Mouse (Mus musculus): ENCODE data around the gene Orai2. TPM values are rescaled to one million over a fixed set of nuclear protein-coding genes. Genes with fewer than 3 reads are reported as not detected.
A peak's percentile ranks its signal among the peaks of the same experiment; 100 is the strongest.

Orai2 gene
- polyA plus RNA-seq, 1 experiment from 2014 or later, result 4.5 TPM

- H3K9ac ChIP-seq (replicated peaks), result no peak overlapping the region
- no peak for ATAC-seq
- peaks cover 46% of the 10 kb centered on the region for H3K36me3 ChIP-seq (replicated peaks; ENCODE audit: insufficient read depth, low read length)
- no peaks in the 10 kb centered on the region for H3K27me3 ChIP-seq (ENCODE audit: insufficient read depth, low read length)
- H3K9me3 ChIP-seq (ENCODE audit: low read length), result no peaks in the 10 kb centered on the region
- H3K4me1 ChIP-seq (ENCODE audit: insufficient read depth), result 0 out of 2 replicates have a peak, but pooled peaks cover 2% of the 10 kb centered on the region
- TF ChIP-seq CTCF (IDR thresholded peaks at IDR 0.05; ENCODE audit: low read depth) (no peak), EP300 (IDR thresholded peaks at IDR 0.05; ENCODE audit: low read depth) (no peak)
- WGBS (ENCODE audit: insufficient replicate concordance), result 88% methylated on average over 6 of the region's 6 CpGs
- H3K4me3 ChIP-seq (ENCODE audit: low read depth, low read length), result no peak overlapping the region
- DNase-seq, result no peak
- no peak overlapping the region for H3K27ac ChIP-seq (ENCODE audit: low read depth)
- no peak overlapping the region for H3K4me2 ChIP-seq (ENCODE audit: low read depth, low read length)
These were observed 10.7 kb upstream of the Orai2 start for GRCm38 (mm10) chr5:136181197-136181596.

DNA sequence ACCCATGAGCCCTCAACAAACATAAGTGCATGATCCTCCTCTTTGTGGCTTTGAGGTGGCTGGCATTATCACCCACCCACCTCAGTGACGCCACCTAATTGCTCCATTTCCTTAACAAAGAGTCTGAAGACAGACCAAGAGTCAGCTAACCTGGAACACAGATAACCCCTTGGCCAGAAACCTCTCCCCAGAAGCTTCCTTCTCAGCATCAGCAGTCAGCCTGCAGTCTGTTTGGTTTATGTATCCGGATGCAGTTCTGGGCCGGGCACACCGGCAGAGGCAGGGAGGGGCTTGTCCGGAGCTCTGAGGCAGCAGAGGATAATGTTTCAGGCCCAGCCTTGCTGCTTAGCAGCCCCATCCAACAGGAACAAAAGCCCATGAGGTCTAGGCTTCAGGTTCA is 9.1 kb upstream of the Orai2 start:
- WGBS (ENCODE audit: insufficient replicate concordance), result 81% methylated on average over 5 of the region's 5 CpGs
- Histone ChIP-seq H3K4me3 (ENCODE audit: low read depth, low read length) (no peak overlapping the region), H3K9me3 (ENCODE audit: low read length) (no peaks in the 10 kb centered on the region), H3K27me3 (ENCODE audit: insufficient read depth, low read length) (no peaks in the 10 kb centered on the region), H3K36me3 (replicated peaks; ENCODE audit: insufficient read depth, low read length) (peaks cover 39% of the 10 kb centered on the region), H3K4me2 (ENCODE audit: low read depth, low read length) (no peak overlapping the region), H3K27ac (ENCODE audit: low read depth) (peak overlapping the region; percentile 35; the same call in 1 of the 2 replicates), H3K9ac (replicated peaks) (no peak overlapping the region), H3K4me1 (ENCODE audit: insufficient read depth) (0 out of 2 replicates have a peak, but pooled peaks cover 2% of the 10 kb centered on the region)
- no peak for ATAC-seq
- no peak for TF ChIP-seq EP300 (IDR thresholded peaks at IDR 0.05; ENCODE audit: low read depth)
- no peak for TF ChIP-seq CTCF (IDR thresholded peaks at IDR 0.05; ENCODE audit: low read depth)
- peak; percentile 28 for DNase-seq

- Histone ChIP-seq H3K4me2 (ENCODE audit: low read depth, low read length) (no peak overlapping the region), H3K27ac (ENCODE audit: low read depth) (peak overlapping the region; percentile 12; the same call in 1 of the 2 replicates), H3K27me3 (ENCODE audit: insufficient read depth, low read length) (no peaks in the 10 kb centered on the region), H3K4me1 (ENCODE audit: insufficient read depth) (peaks cover 31% of the 10 kb centered on the region), H3K36me3 (replicated peaks; ENCODE audit: insufficient read depth, low read length) (peaks cover 6% of the 10 kb centered on the region), H3K9ac (replicated peaks) (0 out of 2 replicates have a peak overlapping the region, but pooled peaks have one; percentile 11), H3K9me3 (ENCODE audit: low read length) (no peaks in the 10 kb centered on the region), H3K4me3 (ENCODE audit: low read depth, low read length) (no peak overlapping the region)
- DNase-seq, result no peak
- TF ChIP-seq CTCF (IDR thresholded peaks at IDR 0.05; ENCODE audit: low read depth), result no peak
- TF ChIP-seq EP300 (IDR thresholded peaks at IDR 0.05; ENCODE audit: low read depth), result no peak
- ATAC-seq, result no peak
- 32% methylated on average over 9 of the region's 9 CpGs for WGBS (ENCODE audit: insufficient replicate concordance)
These were observed 3.3 kb upstream of the Orai2 start for GRCm38 (mm10) chr5:136173606-136174463.

GRCm38 (mm10) chr5:136172939-136173338 is 2.4 kb upstream of the Orai2 start:
- Histone ChIP-seq H3K9ac (replicated peaks) (no peak overlapping the region), H3K4me2 (ENCODE audit: low read depth, low read length) (no peak overlapping the region), H3K27me3 (ENCODE audit: insufficient read depth, low read length) (no peaks in the 10 kb centered on the region), H3K36me3 (replicated peaks; ENCODE audit: insufficient read depth, low read length) (peaks cover 2% of the 10 kb centered on the region; the same call in 1 of the 2 replicates), H3K27ac (ENCODE audit: low read depth) (no peak overlapping the region), H3K4me3 (ENCODE audit: low read depth, low read length) (no peak overlapping the region), H3K4me1 (ENCODE audit: insufficient read depth) (peaks cover 29% of the 10 kb centered on the region), H3K9me3 (ENCODE audit: low read length) (no peaks in the 10 kb centered on the region)
- no peak for DNase-seq
- 72% methylated on average over 9 of the region's 9 CpGs for WGBS (ENCODE audit: insufficient replicate concordance)
- no peak for ATAC-seq
- no peak for TF ChIP-seq EP300 (IDR thresholded peaks at IDR 0.05; ENCODE audit: low read depth)
- no peak for TF ChIP-seq CTCF (IDR thresholded peaks at IDR 0.05; ENCODE audit: low read depth)

- peak; percentile 43 for ATAC-seq
- Histone ChIP-seq H3K4me2 (ENCODE audit: low read depth, low read length) (peak overlapping the region; percentile 71), H3K27me3 (ENCODE audit: insufficient read depth, low read length) (no peaks in the 10 kb centered on the region), H3K36me3 (replicated peaks; ENCODE audit: insufficient read depth, low read length) (peaks cover 7% of the 10 kb centered on the region; the same call in 1 of the 2 replicates), H3K4me3 (ENCODE audit: low read depth, low read length) (peak overlapping the region; percentile 54), H3K27ac (ENCODE audit: low read depth) (peak overlapping the region; percentile 85), H3K9me3 (ENCODE audit: low read length) (no peaks in the 10 kb centered on the region), H3K4me1 (ENCODE audit: insufficient read depth) (peaks cover 29% of the 10 kb centered on the region), H3K9ac (replicated peaks) (peak overlapping the region; percentile 64)
- 14% methylated on average over 17 of the region's 17 CpGs for WGBS (ENCODE audit: insufficient replicate concordance)
- DNase-seq, result peak; percentile 39
- TF ChIP-seq EP300 (IDR thresholded peaks at IDR 0.05; ENCODE audit: low read depth), result no peak; the same call in 1 of the 2 replicates
- TF ChIP-seq CTCF (IDR thresholded peaks at IDR 0.05; ENCODE audit: low read depth), result no peak
These were observed 1.1 kb upstream of the Orai2 start for GRCm38 (mm10) chr5:136171363-136172341.
